Mouse (Mus musculus) midbrain, embryonic 15.5 days (tissue): ENCODE measurements around the gene Xpnpep3. TPM values are rescaled to one million over a fixed set of nuclear protein-coding genes. Genes with fewer than 3 reads are reported as not detected.

Experiments used
- ATAC-seq: fragments of 200-750 bp; cut with Nextera tagmentation; replicated peaks from 2 replicates; pipeline ENCODE4 v1.8.0; 2017; ENCODE audit warnings: moderate TSS enrichment
- H3K27ac ChIP-seq: fragments of 300-500 bp; sonication (generic); 2 replicates; pipeline ENCODE4 v1.5.1; 2015; ENCODE audit warnings: mild to moderate bottlenecking, inconsistent platforms
- H3K27me3 ChIP-seq: fragments of 300-500 bp; sonication (generic); replicated peaks from 2 replicates; pipeline ENCODE4 v1.6.1; 2015; ENCODE audit warnings: inconsistent platforms
- H3K36me3 ChIP-seq: fragments of 300-500 bp; sonication (generic); replicated peaks from 2 replicates; pipeline ENCODE4 v1.6.1; 2015; ENCODE audit warnings: inconsistent platforms
- H3K4me1 ChIP-seq: fragments of 300-500 bp; sonication (generic); 2 replicates; pipeline ENCODE4 v1.6.1; 2015; ENCODE audit warnings: inconsistent platforms
- H3K4me2 ChIP-seq: fragments of 300-500 bp; sonication (generic); 2 replicates; pipeline ENCODE4 v1.6.1; 2015; ENCODE audit warnings: inconsistent platforms, mild to moderate bottlenecking, moderate library complexity
- H3K4me3 ChIP-seq: fragments of 300-500 bp; sonication (generic); 2 replicates; pipeline ENCODE4 v1.5.1; 2015; ENCODE audit warnings: mild to moderate bottlenecking, inconsistent platforms
- H3K9ac ChIP-seq: fragments of 300-500 bp; sonication (generic); 2 replicates; pipeline ENCODE4 v1.6.1; 2015; ENCODE audit warnings: mild to moderate bottlenecking, inconsistent platforms
- H3K9me3 ChIP-seq: fragments of 300-500 bp; sonication (generic); 2 replicates; pipeline ENCODE4 v1.6.1; 2016; ENCODE audit warnings: inconsistent platforms
- WGBS: fragments of 180-500 bp; shearing (Covaris S2); methylation state at CpG from one replicate; pipeline ENCODE4 v1.1.7; 2015; ENCODE audit warnings: mixed read lengths; 5-methylcytosine and 5-hydroxymethylcytosine counted together
- polyA plus RNA-seq: library from polyadenylated mRNA; unstranded; fragments of >200 nt; fragmentation: Nextera tagmentation; extraction: Ambion mirVana; gene quantifications from 2 replicates; pipeline ENCODE4 v1.2.1, GENCODE M21; 2015

Xpnpep3 gene
- polyA plus RNA-seq = 9.5 and 11.2 TPM in 2 replicates

DNA sequence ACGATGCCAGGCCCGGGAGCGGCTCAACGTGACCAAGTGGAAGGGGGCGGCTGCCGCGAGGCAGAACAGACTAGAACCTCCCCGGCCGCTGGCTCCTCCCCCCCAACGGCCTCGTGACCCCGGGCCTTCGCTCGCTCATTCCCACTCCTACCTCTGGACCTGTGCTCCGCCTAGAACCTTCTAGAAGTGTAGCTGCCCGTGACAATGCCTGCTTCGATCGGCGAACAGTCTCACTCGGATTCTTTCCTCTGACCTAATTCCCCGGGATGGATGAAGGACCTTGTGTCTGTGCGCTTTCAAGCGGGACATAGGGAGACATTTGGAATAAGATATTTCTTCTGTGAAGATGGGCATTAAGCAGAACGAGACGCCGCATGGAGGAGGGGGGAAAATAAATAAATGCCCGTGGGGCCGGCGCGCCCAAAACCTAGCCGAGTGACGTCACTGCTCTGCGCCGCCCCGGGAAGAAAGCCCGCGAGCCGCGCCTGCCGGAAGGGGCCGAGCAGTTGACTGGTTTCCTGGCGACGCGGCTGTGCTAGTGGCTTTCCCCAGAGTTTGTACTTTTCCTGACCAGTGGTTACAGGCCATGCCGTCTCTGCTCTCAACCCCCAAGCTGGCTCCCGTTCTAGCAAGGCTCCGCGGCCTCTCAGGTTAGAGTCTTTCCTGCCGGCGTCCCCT is at the start of gene Xpnpep3, which contains the start of gene St13:
TSS of gene Xpnpep3 (plus strand) at position 501 of the 678 bp plus-strand sequence.
TSS of gene St13 (minus strand) at position 440 of the 678 bp plus-strand sequence.
- WGBS = under 1% methylated on average over 50 of the region's 50 CpGs
- Histone ChIP-seq H3K27ac (peak within 1 kb of the TSS; percentile 95), H3K4me2 (peak within 1 kb of the TSS; percentile 78), H3K9ac (peak within 1 kb of the TSS; percentile 80), H3K4me1 (peaks cover 32% of the 10 kb centered on the region), H3K9me3 (no peaks in the 10 kb centered on the region), H3K27me3 (no peaks in the 10 kb centered on the region), H3K4me3 (peak within 1 kb of the TSS; percentile 72), H3K36me3 (no peaks in the 10 kb centered on the region)
- ATAC-seq = peak; percentile 99

GRCm38 (mm10) chr15:81350401-81350800 is 49.5 kb upstream of the Xpnpep3 start:
- H3K4me3 ChIP-seq = no peak overlapping the region
- no peak overlapping the region for H3K27ac ChIP-seq

GRCm38 (mm10) chr15:81352638-81353037 is 47.3 kb upstream of the Xpnpep3 start:
- Histone ChIP-seq H3K36me3 (no peaks in the 10 kb centered on the region), H3K4me1 (0 out of 2 replicates have a peak, but pooled peaks cover 3% of the 10 kb centered on the region), H3K27me3 (no peaks in the 10 kb centered on the region), H3K9me3 (no peaks in the 10 kb centered on the region), H3K4me3 (no peak overlapping the region), H3K27ac (no peak overlapping the region), H3K9ac (no peak overlapping the region), H3K4me2 (no peak overlapping the region)
- no peak for ATAC-seq
- WGBS = 48% methylated on average over 1 of the region's 1 CpGs

More at GRCm38 (mm10) chr15:81350401-81350800, 49.5 kb upstream of the Xpnpep3 start:
- Histone ChIP-seq H3K9ac (no peak overlapping the region), H3K27me3 (no peaks in the 10 kb centered on the region), H3K4me1 (0 out of 2 replicates have a peak, but pooled peaks cover 3% of the 10 kb centered on the region), H3K9me3 (no peaks in the 10 kb centered on the region), H3K4me2 (no peak overlapping the region), H3K36me3 (no peaks in the 10 kb centered on the region)
- ATAC-seq = no peak
- 66% methylated on average over 1 of the region's 1 CpGs for WGBS

DNA sequence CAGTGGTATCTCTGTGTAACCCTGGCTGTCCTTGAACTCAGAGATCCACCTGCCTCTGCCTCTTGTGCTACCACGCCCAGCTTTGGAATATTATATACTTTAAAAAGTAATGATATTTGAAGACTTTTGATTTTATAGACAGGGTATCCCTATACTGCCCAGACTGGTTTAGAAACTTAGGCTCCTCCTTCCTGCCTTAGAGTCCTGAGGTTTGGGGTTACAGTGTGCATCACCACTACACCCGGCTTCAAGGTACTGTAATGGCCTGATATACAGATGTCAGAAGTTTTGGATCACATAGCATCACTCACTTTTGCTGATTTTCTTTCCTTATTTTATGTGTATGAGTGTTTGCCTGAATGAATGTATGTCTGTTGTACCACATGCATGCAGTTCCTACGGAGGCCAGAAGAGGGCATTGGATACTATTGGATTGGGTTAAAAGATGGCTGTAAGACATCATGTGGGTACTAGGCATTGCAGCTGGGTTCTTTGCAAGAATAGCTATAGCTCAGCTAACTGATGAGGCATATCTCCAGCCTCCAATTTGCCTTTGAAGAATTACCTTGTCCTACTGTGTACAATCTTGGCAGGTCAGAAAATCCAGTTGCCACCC is 44.7 kb upstream of the Xpnpep3 start:
- WGBS = 67% methylated on average over 3 of the region's 3 CpGs
- Histone ChIP-seq H3K9me3 (no peaks in the 10 kb centered on the region), H3K27me3 (no peaks in the 10 kb centered on the region), H3K36me3 (no peaks in the 10 kb centered on the region), H3K4me3 (no peak overlapping the region), H3K9ac (no peak overlapping the region), H3K4me2 (no peak overlapping the region), H3K4me1 (peaks cover 15% of the 10 kb centered on the region), H3K27ac (no peak overlapping the region)
- ATAC-seq = no peak

- no peaks in the 10 kb centered on the region for H3K27me3 ChIP-seq
- H3K27ac ChIP-seq = no peak overlapping the region
- no peak overlapping the region for H3K4me3 ChIP-seq
- H3K36me3 ChIP-seq = no peaks in the 10 kb centered on the region
- no peaks in the 10 kb centered on the region for H3K9me3 ChIP-seq
- H3K4me1 ChIP-seq = peaks cover 13% of the 10 kb centered on the region
- H3K9ac ChIP-seq = no peak overlapping the region
- WGBS = 49% methylated on average over 5 of the region's 5 CpGs
- no peak overlapping the region for H3K4me2 ChIP-seq
- ATAC-seq = no peak
Measured at GRCm38 (mm10) chr15:81356946-81357345, 43.0 kb upstream of the Xpnpep3 start.

DNA sequence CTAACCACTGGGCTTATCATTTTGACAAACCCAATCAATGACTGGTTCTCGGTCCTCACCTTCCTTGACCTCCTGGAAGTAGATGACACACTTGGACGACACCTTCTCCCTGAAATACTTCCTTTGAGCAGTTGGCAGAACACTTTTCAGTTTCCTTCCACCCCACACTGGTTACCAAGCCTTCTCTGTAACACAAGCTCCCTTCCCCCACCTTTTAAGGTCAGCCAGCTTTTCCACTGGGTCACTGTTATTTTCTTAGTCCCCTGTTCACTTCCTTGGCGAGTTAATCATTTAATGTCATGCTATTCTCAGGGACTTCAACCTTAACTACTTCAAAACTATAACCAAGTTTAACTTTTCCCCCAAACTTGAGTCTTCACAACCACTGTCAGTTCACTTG is 41.0 kb upstream of the Xpnpep3 start:
- WGBS = 90% methylated on average over 3 of the region's 3 CpGs
- no peak overlapping the region for H3K4me3 ChIP-seq
- H3K36me3 ChIP-seq = no peaks in the 10 kb centered on the region
- H3K9ac ChIP-seq = no peak overlapping the region
- no peak for ATAC-seq
- no peak overlapping the region for H3K4me2 ChIP-seq
- H3K27ac ChIP-seq = no peak overlapping the region
- no peaks in the 10 kb centered on the region for H3K27me3 ChIP-seq
- H3K4me1 ChIP-seq = peaks cover 13% of the 10 kb centered on the region
- H3K9me3 ChIP-seq = no peaks in the 10 kb centered on the region

DNA sequence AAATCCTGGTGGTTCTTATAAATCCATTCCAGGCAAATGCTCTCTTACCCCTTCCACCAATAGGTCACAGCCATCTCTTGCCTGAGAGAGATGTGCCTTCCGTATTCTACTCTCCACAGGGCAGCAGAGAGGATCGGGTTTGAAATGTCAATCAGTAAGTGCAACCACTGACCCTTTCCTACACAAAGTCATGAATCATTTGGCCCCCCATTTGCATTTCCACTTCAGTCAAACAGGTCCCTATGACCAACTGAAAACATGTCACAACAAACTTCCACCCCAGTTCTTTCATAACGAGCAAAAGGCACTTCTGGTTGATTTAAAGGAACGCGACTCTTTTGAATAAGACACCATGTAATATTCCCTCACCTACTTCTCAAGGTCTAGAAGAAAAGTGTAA is 40.5 kb upstream of the Xpnpep3 start:
- Histone ChIP-seq H3K4me3 (no peak overlapping the region; the same call in 1 of the 2 replicates), H3K4me2 (peak overlapping the region; percentile 67; the same call in 1 of the 2 replicates), H3K9me3 (no peaks in the 10 kb centered on the region), H3K9ac (no peak overlapping the region), H3K4me1 (peaks cover 13% of the 10 kb centered on the region), H3K36me3 (0 out of 2 replicates have a peak, but pooled peaks cover 1% of the 10 kb centered on the region), H3K27me3 (no peaks in the 10 kb centered on the region), H3K27ac (no peak overlapping the region)
- WGBS = 90% methylated on average over 5 of the region's 5 CpGs
- no peak for ATAC-seq

DNA sequence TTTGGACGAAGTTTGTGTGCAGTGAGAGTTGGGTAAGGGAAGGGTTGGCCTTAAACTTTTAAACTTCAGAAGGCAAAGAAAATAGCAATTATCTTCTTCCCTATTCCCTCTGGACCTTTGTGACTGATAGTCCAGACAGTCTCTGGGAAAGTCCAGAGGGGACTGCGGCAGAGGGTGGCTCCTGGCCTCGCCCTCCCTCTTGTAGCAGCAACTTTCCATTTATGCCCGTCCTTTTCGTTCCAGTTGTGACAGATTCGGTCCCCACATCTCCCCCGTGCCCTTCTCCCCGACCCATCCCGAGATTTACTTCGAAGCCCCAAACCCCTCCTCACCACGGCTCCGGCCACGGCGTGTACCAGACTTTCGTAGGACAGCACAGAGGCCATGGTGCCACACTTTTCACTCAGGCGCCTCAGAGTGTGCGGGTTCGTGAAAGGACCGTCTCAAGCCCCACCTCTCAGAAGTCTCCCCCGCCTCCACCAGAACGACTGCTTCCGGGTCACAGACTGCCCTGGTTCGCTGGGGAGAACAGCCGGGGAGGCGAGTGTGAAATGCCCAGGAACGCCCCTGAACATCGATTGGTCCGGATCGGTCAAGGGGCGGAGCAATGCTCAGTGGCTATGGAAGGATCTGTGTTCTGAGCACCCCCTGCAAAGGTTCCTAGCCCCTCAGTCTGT is 39.5 kb upstream of the Xpnpep3 start, which contains the start of gene Slc25a17:
TSS of gene Slc25a17 (minus strand) at position 468 of the 677 bp plus-strand sequence.
- 1% methylated on average over 30 of the region's 30 CpGs for WGBS
- no peaks in the 10 kb centered on the region for H3K9me3 ChIP-seq

GRCm38 (mm10) chr15:81361022-81361404 is 38.9 kb upstream of the Xpnpep3 start:
- ATAC-seq = no peak; the same call in 1 of the 2 replicates
- no peak overlapping the region for H3K9ac ChIP-seq
- peaks cover 13% of the 10 kb centered on the region; the same call in 1 of the 2 replicates for H3K36me3 ChIP-seq
- peak overlapping the region; percentile 73 for H3K27ac ChIP-seq
- no peaks in the 10 kb centered on the region for H3K9me3 ChIP-seq
- peak overlapping the region; percentile 53 for H3K4me3 ChIP-seq
- WGBS = 48% methylated on average over 6 of the region's 6 CpGs
- no peaks in the 10 kb centered on the region for H3K27me3 ChIP-seq
- H3K4me2 ChIP-seq = peak overlapping the region; percentile 67
- H3K4me1 ChIP-seq = peaks cover 13% of the 10 kb centered on the region

More for the DNA sequence above, 39.5 kb upstream of the Xpnpep3 start, which contains the start of gene Slc25a17:
- peak; percentile 99 for ATAC-seq
- H3K27ac ChIP-seq = peak within 1 kb of the TSS; percentile 73
- peaks cover 13% of the 10 kb centered on the region for H3K4me1 ChIP-seq
- H3K9ac ChIP-seq = peak within 1 kb of the TSS; percentile 57
- H3K4me2 ChIP-seq = peak within 1 kb of the TSS; percentile 67
- H3K4me3 ChIP-seq = peak within 1 kb of the TSS; percentile 53
- H3K27me3 ChIP-seq = no peaks in the 10 kb centered on the region
- H3K36me3 ChIP-seq = peaks cover 8% of the 10 kb centered on the region; the same call in 1 of the 2 replicates

GRCm38 (mm10) chr15:81361417-81362015 is 38.4 kb upstream of the Xpnpep3 start:
- H3K9me3 ChIP-seq = no peaks in the 10 kb centered on the region
- H3K4me3 ChIP-seq = no peak overlapping the region
- peaks cover 17% of the 10 kb centered on the region for H3K36me3 ChIP-seq
- peaks cover 13% of the 10 kb centered on the region for H3K4me1 ChIP-seq
- H3K27ac ChIP-seq = peak overlapping the region; percentile 73
- peak overlapping the region; percentile 67; the same call in 1 of the 2 replicates for H3K4me2 ChIP-seq
- 35% methylated on average over 10 of the region's 10 CpGs for WGBS
- no peak overlapping the region for H3K9ac ChIP-seq
- no peak for ATAC-seq
- H3K27me3 ChIP-seq = no peaks in the 10 kb centered on the region

- no peak overlapping the region for H3K4me2 ChIP-seq
- peaks cover 22% of the 10 kb centered on the region for H3K36me3 ChIP-seq
- peaks cover 13% of the 10 kb centered on the region for H3K4me1 ChIP-seq
- no peaks in the 10 kb centered on the region for H3K9me3 ChIP-seq
- WGBS = 88% methylated on average over 1 of the region's 1 CpGs
- no peaks in the 10 kb centered on the region for H3K27me3 ChIP-seq
- no peak overlapping the region for H3K4me3 ChIP-seq
- ATAC-seq = no peak
- H3K9ac ChIP-seq = no peak overlapping the region
- no peak overlapping the region for H3K27ac ChIP-seq
Measured at GRCm38 (mm10) chr15:81362501-81362900, 37.4 kb upstream of the Xpnpep3 start.

DNA sequence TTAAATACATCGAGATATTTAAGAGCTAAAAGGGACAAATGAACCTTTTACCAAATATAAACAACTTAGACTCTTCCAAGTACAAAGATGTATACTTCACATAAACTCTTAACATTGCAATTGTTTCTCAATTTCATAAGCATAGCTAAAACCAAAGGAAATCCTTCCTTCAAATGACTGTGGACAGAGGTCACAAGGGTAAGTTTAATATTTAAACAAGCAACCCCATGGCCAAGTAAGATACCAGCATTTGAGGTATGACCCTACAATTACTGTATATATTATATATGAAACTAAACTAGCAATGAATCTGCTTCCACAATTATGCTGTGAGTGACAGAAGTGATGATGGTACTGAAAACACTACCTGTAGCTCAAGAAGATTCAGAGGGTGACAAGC is 35.7 kb upstream of the Xpnpep3 start:
- no peak overlapping the region for H3K4me2 ChIP-seq
- H3K27me3 ChIP-seq = no peaks in the 10 kb centered on the region
- no peak overlapping the region for H3K27ac ChIP-seq
- no peak for ATAC-seq
- H3K4me1 ChIP-seq = peaks cover 10% of the 10 kb centered on the region
- H3K4me3 ChIP-seq = no peak overlapping the region
- 93% methylated on average over 1 of the region's 1 CpGs for WGBS
- no peaks in the 10 kb centered on the region for H3K9me3 ChIP-seq
- H3K36me3 ChIP-seq = peaks cover 33% of the 10 kb centered on the region
- no peak overlapping the region for H3K9ac ChIP-seq
